Mouse (Mus musculus): ENCODE results near the gene Tacr1.

The Tacr1 gene

DNA sequence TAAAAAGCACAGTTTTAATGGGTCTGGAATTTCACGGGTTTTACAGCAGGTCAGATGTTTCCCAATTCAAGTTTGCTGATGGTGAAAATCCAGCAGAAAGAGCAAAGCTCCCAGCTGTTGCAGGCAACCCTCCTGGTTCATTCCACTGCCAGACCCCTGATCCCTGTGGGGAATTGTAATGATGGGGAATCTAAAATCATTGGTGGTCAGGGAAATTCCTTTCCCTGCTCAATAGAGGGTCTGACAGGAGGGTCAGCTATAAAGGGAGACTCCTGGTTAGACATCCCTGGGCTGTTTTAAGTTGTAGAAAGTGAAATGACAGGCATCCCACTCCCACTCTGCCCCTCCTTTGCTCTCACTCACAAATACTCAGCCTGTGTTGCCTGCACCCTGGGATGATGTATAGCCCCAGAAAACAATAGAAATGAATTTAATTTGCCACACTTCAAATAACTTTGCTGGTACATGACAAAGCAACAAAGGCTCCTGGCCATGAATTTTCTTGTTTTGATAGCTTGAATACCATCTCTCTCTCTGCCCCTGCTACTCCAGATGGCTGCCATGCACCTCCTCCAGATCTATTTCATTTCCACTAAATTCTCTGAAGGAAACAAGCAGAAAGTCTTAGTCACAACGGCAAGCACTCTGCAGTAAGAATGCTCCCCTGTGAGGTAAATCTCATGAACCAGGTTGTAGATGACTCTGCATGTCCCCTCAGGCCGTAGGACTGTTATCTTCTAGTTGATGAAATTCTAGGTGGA lies 123.2 kb downstream of the Tacr1 start:
- DNase-seq (ENCODE audit: low read depth, low spot score): no peak

DNA sequence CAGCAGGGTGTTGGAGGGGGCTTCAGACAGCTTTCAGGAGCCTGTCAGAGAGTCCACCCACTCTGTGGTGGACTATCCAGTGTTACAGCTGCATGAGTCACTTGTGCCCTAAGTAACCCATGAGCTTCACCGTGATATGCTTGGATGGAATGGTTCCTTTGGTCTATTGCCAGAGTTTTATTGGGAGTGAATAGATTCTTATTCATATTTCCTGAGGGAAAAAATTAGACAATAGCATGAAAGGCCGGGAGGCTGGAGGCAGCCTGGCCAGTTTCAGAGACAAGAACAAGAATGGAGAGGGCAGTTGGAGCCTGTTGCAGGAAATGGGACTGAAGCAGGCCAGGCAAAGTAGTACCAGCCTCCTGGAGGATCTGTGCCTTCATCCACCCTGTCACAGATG lies 126.5 kb downstream of the Tacr1 start:
- DNase-seq (ENCODE audit: low read depth, low spot score): no peak

DNA sequence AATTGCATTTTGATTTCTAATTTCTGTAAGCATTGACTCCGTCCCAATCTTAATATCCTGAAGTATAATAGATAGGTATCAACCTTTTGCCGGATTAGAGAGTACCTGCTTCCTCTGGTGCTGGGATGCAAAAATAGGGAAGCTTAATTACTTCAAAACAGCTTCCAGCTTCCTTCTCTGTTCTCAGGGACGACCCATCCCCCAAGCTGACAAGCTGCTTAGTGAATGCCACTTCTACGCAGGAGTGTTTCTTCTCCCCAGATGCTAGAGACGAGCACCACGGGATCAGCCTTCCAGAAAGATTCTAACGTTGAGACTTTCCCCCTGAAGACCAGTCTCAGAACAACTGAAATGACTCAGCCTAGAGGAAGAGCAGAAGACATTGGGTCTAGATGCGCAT lies 134.5 kb downstream of the Tacr1 start:
- peak; percentile 3 for DNase-seq (ENCODE audit: low read depth, low spot score)

DNA sequence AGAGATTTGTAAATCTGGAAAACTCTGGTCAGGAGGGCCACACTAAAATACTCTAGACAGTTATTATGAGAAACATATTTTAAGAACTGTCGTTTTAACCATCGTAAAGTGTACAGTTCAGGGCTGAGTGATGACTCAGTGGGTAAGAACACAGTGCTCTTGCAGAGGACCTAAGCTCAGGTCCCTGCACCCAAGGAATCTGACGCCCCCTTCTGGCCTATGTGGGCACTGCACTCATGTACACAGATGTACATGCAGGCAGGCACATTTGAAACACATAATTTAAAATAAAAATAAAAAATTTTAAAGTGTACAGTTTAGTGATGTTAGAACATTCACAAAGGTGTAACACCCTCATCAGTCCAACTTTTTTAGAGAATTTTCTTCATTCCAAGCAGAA lies 147.1 kb downstream of the Tacr1 start:
- peak; percentile 48 for DNase-seq (ENCODE audit: low read depth, low spot score)

DNA sequence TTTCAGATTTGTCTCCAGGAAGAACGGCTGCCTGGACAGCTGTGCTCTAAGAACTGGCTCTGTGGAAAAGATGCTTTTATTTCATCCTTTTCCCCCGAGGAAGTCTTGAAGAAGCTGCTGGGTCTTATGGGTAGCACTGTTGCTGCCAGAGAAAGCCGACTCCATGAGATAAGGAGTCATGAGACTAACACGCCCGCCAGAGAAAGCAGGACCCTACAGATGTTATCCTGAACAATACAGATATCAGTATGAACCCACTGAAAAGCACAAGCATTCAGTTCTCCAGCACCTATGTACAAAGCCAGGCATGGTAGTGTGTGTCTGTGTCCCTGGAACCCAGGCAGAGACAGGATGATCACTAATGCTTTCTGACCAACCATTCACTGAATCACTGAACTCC lies 173.3 kb downstream of the Tacr1 start:
- DNase-seq (ENCODE audit: low read depth, low spot score): no peak

DNA sequence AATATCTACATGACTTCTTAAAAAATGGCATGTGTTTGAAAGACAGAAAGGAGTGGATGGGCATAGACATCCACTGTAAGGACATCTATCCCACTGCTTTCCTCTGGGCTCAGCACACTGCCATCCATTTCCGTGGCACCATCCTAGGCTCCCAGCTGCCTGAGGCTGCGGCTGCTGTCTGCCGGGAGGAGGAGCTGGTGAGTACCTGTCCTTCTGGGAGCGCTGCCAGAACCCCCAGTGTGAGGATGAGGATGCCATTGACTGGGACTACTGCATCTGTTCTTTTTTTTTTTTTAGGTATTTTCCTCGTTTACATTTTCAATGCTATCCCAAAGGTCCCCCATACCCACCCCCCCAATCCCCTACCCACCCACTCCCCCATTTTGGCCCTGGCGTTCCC lies 183.3 kb downstream of the Tacr1 start:
- peak; percentile 63 for DNase-seq (ENCODE audit: low read depth, low spot score)

DNA sequence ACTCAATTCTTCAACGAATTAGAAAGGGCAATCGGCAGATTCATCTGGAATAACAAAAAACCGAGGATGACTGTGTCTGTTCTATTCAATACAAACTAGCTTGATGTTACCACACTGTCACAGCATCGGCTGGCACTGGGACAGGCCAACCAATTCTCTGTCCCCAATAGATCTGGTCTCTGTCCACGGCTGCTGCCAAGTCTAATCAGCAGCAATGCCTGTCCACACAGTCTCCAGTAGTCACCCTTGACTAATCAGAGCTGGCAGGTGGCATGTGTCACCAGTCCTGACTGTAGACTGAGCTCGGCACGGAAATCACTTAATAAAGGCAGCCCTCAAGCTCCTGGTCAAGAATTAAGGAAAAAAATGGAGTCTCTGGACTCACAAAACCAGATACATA lies 187.3 kb downstream of the Tacr1 start:
- DNase-seq (ENCODE audit: low read depth, low spot score): no peak

DNA sequence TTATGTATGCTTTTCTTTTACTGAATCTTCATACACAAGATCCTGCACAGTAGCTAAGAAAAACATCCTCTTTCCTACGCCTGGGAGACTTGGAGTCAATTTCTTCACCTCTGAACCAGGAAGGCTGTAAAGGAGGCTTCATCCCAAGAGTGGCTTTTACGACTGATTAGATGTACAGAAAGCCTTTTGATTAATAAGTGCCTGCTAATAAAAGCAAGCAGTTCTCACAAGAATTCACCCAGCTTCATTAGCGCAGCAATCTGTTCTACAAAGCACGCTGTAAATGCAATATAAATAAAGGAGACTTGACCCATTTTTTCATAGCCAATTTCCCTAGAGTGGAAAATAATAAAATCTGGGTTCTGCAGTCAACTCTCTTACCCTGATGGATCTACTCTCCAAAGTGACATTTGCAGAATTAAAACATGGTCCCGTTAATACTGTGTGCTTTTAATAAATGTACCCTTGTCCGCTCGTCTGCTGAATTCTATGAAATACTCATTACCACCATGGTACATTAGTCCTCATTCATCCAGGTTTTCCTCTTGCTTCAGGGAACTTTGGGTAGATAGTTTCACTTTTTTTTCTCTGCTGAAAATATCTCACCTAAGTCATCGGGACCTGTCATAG lies 193.4 kb downstream of the Tacr1 start:
- no peak for DNase-seq (ENCODE audit: low read depth, low spot score)

DNA sequence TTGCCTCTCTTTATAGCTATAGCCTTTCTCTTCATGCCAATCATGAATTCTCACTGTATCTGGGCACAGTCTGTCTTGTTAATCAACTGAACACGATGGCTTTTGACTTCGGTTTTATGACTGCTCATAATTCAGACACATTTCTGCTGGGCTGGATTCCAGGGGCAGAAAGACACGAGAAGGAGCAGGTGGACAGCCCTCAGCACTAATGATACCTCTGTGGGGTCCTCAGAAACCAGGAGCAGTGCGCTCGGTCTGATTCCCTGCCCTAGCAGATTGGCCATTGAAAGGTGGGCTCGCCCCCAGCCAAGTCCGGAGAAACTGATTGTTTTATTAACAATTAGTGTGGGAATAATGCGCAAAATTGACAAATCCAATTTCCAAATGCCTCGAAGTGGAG lies 201.1 kb downstream of the Tacr1 start:
- no peak for DNase-seq (ENCODE audit: low read depth, low spot score)

DNA sequence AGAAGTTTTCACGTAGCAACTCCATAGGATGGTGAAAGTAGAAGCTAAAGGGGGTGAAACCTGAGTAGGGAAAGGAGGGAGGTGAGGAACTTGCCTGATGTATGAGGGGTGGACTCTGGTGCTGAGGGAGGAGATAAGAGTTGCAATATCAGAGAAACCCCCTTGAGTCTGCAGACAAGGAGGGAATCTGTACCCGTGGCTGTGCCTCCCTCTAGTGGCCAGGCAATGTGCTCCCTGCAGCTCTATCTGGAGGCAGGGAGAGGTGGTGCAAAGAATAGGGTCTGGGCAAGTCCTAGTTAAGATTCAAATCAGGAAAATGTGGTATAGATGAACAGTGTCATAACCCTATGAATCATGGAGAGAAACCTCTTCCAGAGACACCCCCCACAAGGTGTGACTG lies 201.5 kb downstream of the Tacr1 start:
- peak; percentile 65 for DNase-seq (ENCODE audit: low read depth, low spot score)

DNA sequence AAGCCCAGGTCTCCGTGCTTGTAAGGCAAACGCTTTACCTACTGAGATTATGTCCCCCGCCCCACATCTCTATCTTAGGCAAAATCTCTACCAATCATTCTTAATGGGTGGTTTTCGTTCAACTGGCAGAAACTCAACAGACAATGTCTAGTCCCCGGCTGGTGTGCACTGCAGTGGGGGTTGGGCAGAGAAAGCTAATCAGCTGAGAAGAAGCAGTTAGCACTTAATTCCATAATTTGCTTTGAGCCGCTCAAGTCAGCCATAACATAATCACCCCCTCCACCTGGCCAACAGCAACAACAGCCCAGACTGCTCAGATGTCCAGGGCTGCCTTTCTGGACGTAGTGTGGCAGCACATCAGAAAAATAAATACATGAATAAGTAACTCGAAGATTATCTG lies 202.7 kb downstream of the Tacr1 start:
- no peak for DNase-seq (ENCODE audit: low read depth, low spot score)

DNA sequence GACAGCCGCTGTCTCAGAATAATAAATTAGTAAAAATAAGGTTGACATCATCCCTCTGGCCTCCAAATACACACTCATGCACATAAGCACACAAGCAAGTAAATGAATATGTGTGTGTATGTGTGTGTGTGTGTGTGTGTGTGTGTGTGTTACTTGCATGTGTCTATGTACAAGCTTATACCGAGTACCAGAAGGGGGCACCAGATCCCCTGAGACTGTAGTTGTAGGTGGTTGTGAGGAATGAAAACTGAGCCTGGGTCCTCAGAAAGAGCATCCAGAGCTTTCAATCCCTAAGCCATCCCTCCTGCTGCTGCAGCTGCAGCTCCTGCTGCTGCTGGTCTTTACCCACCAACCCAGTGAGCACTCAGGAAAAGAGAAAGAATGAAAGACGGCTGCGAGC lies 206.6 kb downstream of the Tacr1 start:
- peak; percentile 80 for DNase-seq (ENCODE audit: low read depth, low spot score)

DNA sequence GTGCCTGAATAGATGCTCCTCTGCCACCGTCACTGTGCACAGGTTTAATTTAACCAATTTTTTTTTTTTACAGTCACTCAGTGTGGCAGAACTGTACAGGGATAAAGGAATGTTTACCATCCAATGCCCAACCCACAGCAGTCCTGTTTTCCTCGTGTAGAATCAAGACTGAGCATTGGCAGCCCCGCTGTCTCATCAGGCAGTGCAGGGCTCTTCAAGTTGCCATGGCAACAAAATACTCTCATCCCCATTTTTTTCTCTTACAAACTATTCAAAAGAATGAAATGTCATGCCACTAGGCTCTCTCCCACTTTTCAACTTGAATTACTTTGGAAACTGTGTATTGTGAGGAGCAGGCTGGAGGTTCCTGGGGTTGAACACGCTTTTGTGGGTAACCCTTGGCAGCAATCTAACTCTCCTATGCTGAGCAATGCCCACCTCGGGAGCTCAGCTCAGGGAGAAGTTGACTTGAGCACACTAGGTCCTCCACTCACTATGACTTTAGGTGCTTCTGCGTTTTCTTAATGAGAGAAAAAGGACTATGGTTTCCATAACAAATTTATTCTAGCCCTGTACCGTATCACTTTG lies 207.3 kb downstream of the Tacr1 start:
- no peak for DNase-seq (ENCODE audit: low read depth, low spot score)

Data from R1 (cell line).